Mouse (Mus musculus): ENCODE measurements at regions not wholly inside any gene's neighbourhood (a gene's known extent, or its start where the extent isn't known, plus 50 kb on each side); places are given as distances from the start of the nearest gene placed in this dataset.

- no peak for ATAC-seq (ENCODE audit: insufficient read depth, low FRiP score, low TSS enrichment)
- Histone ChIP-seq H3K9ac (ENCODE audit: low read length) (no peak overlapping the region), H3K9me3 (ENCODE audit: control insufficient read depth, low read length) (no peaks in the 10 kb centered on the region)
Measured at GRCm38 (mm10) chr13:60457277-60457676, 144.5 kb upstream of the Dapk1 start.

GRCm38 (mm10) chr13:60459002-60459401 is 142.7 kb upstream of the Dapk1 start:
- 85% methylated on average over 5 of the region's 5 CpGs for WGBS
- H3K9me3 ChIP-seq (ENCODE audit: control insufficient read depth, low read length): no peaks in the 10 kb centered on the region

More at GRCm38 (mm10) chr13:60457277-60457676, 144.5 kb upstream of the Dapk1 start:
- H3K27ac ChIP-seq (ENCODE audit: low read depth, low read length): no peak overlapping the region
- no peak for DNase-seq (ENCODE audit: low spot score)
- no peaks in the 10 kb centered on the region; the same call in 1 of the 2 replicates for H3K4me1 ChIP-seq (ENCODE audit: control insufficient read depth, insufficient read depth, low read length)
- H3K4me3 ChIP-seq (ENCODE audit: low read depth, low read length): no peak overlapping the region
- H3K4me2 ChIP-seq (ENCODE audit: low read depth): no peak overlapping the region
- no peaks in the 10 kb centered on the region for H3K27me3 ChIP-seq (ENCODE audit: control insufficient read depth, insufficient read depth, low read length)
- 95% methylated on average over 10 of the region's 10 CpGs for WGBS
- no peaks in the 10 kb centered on the region for H3K36me3 ChIP-seq (ENCODE audit: control insufficient read depth, insufficient read depth, low read length)

GRCm38 (mm10) chr13:60466553-60467313 is 135.0 kb upstream of the Dapk1 start:
- H3K4me3 ChIP-seq (ENCODE audit: low read depth, low read length): no peak overlapping the region
- H3K4me2 ChIP-seq (ENCODE audit: low read depth): no peak overlapping the region
- no peak for DNase-seq (ENCODE audit: low spot score)
- no peaks in the 10 kb centered on the region for H3K36me3 ChIP-seq (ENCODE audit: control insufficient read depth, insufficient read depth, low read length)
- no peak overlapping the region for H3K27ac ChIP-seq (ENCODE audit: low read depth, low read length)
- no peaks in the 10 kb centered on the region for H3K27me3 ChIP-seq (ENCODE audit: control insufficient read depth, insufficient read depth, low read length)
- 75% methylated on average over 5 of the region's 5 CpGs for WGBS
- no peaks in the 10 kb centered on the region for H3K4me1 ChIP-seq (ENCODE audit: control insufficient read depth, insufficient read depth, low read length)
- ATAC-seq (ENCODE audit: insufficient read depth, low FRiP score, low TSS enrichment): no peak
- H3K9ac ChIP-seq (ENCODE audit: low read length): no peak overlapping the region
- H3K9me3 ChIP-seq (ENCODE audit: control insufficient read depth, low read length): no peaks in the 10 kb centered on the region

More at GRCm38 (mm10) chr13:60459002-60459401, 142.7 kb upstream of the Dapk1 start:
- Histone ChIP-seq H3K27ac (ENCODE audit: low read depth, low read length) (no peak overlapping the region), H3K36me3 (ENCODE audit: control insufficient read depth, insufficient read depth, low read length) (no peaks in the 10 kb centered on the region), H3K4me1 (ENCODE audit: control insufficient read depth, insufficient read depth, low read length) (no peaks in the 10 kb centered on the region; the same call in 1 of the 2 replicates), H3K4me3 (ENCODE audit: low read depth, low read length) (no peak overlapping the region), H3K4me2 (ENCODE audit: low read depth) (no peak overlapping the region), H3K27me3 (ENCODE audit: control insufficient read depth, insufficient read depth, low read length) (no peaks in the 10 kb centered on the region), H3K9ac (ENCODE audit: low read length) (no peak overlapping the region)
- ATAC-seq (ENCODE audit: insufficient read depth, low FRiP score, low TSS enrichment) (no peak), DNase-seq (ENCODE audit: low spot score) (no peak)

- ATAC-seq (ENCODE audit: insufficient read depth, low FRiP score, low TSS enrichment) (no peak), DNase-seq (ENCODE audit: low spot score) (peak; percentile 44)
- no peak overlapping the region for H3K4me2 ChIP-seq (ENCODE audit: low read depth)
- H3K36me3 ChIP-seq (ENCODE audit: control insufficient read depth, insufficient read depth, low read length): no peaks in the 10 kb centered on the region
- H3K4me1 ChIP-seq (ENCODE audit: control insufficient read depth, insufficient read depth, low read length): no peaks in the 10 kb centered on the region
- H3K9ac ChIP-seq (ENCODE audit: low read length): no peak overlapping the region
- WGBS: 25% methylated on average over 11 of the region's 11 CpGs
- H3K4me3 ChIP-seq (ENCODE audit: low read depth, low read length): no peak overlapping the region
- no peaks in the 10 kb centered on the region for H3K27me3 ChIP-seq (ENCODE audit: control insufficient read depth, insufficient read depth, low read length)
- no peak overlapping the region for H3K27ac ChIP-seq (ENCODE audit: low read depth, low read length)
- no peaks in the 10 kb centered on the region for H3K9me3 ChIP-seq (ENCODE audit: control insufficient read depth, low read length)
Measured at GRCm38 (mm10) chr13:60467821-60468579, 133.7 kb upstream of the Dapk1 start.

- 79% methylated on average over 17 of the region's 17 CpGs for WGBS
- no peak for ATAC-seq (ENCODE audit: insufficient read depth, low FRiP score, low TSS enrichment)
Measured at GRCm38 (mm10) chr13:60470426-60471398, 131.0 kb upstream of the Dapk1 start.

GRCm38 (mm10) chr13:60471602-60472001 is 130.1 kb upstream of the Dapk1 start:
- Histone ChIP-seq H3K4me2 (ENCODE audit: low read depth) (no peak overlapping the region), H3K9ac (ENCODE audit: low read length) (no peak overlapping the region), H3K27ac (ENCODE audit: low read depth, low read length) (no peak overlapping the region), H3K9me3 (ENCODE audit: control insufficient read depth, low read length) (no peaks in the 10 kb centered on the region), H3K4me3 (ENCODE audit: low read depth, low read length) (no peak overlapping the region), H3K27me3 (ENCODE audit: control insufficient read depth, insufficient read depth, low read length) (no peaks in the 10 kb centered on the region), H3K4me1 (ENCODE audit: control insufficient read depth, insufficient read depth, low read length) (no peaks in the 10 kb centered on the region), H3K36me3 (ENCODE audit: control insufficient read depth, insufficient read depth, low read length) (no peaks in the 10 kb centered on the region)
- ATAC-seq (ENCODE audit: insufficient read depth, low FRiP score, low TSS enrichment) (no peak), DNase-seq (ENCODE audit: low spot score) (no peak)
- WGBS: 83% methylated on average over 5 of the region's 5 CpGs

More at GRCm38 (mm10) chr13:60470426-60471398, 131.0 kb upstream of the Dapk1 start:
- H3K4me2 ChIP-seq (ENCODE audit: low read depth): no peak overlapping the region
- no peak overlapping the region for H3K4me3 ChIP-seq (ENCODE audit: low read depth, low read length)
- no peaks in the 10 kb centered on the region for H3K27me3 ChIP-seq (ENCODE audit: control insufficient read depth, insufficient read depth, low read length)
- H3K9me3 ChIP-seq (ENCODE audit: control insufficient read depth, low read length): no peaks in the 10 kb centered on the region
- no peak for DNase-seq (ENCODE audit: low spot score)
- no peaks in the 10 kb centered on the region for H3K36me3 ChIP-seq (ENCODE audit: control insufficient read depth, insufficient read depth, low read length)
- no peaks in the 10 kb centered on the region for H3K4me1 ChIP-seq (ENCODE audit: control insufficient read depth, insufficient read depth, low read length)
- H3K9ac ChIP-seq (ENCODE audit: low read length): no peak overlapping the region
- no peak overlapping the region for H3K27ac ChIP-seq (ENCODE audit: low read depth, low read length)

- H3K36me3 ChIP-seq (ENCODE audit: control insufficient read depth, insufficient read depth, low read length): no peaks in the 10 kb centered on the region
- H3K4me1 ChIP-seq (ENCODE audit: control insufficient read depth, insufficient read depth, low read length): peaks cover 15% of the 10 kb centered on the region
- H3K4me2 ChIP-seq (ENCODE audit: low read depth): no peak overlapping the region
- DNase-seq (ENCODE audit: low spot score) (no peak), ATAC-seq (ENCODE audit: insufficient read depth, low FRiP score, low TSS enrichment) (no peak)
- no peaks in the 10 kb centered on the region for H3K9me3 ChIP-seq (ENCODE audit: control insufficient read depth, low read length)
- H3K27ac ChIP-seq (ENCODE audit: low read depth, low read length): no peak overlapping the region
- no peaks in the 10 kb centered on the region for H3K27me3 ChIP-seq (ENCODE audit: control insufficient read depth, insufficient read depth, low read length)
- no peak overlapping the region for H3K9ac ChIP-seq (ENCODE audit: low read length)
- H3K4me3 ChIP-seq (ENCODE audit: low read depth, low read length): no peak overlapping the region
- WGBS: 91% methylated on average over 2 of the region's 2 CpGs
Measured at GRCm38 (mm10) chr13:60476366-60476765, 125.4 kb upstream of the Dapk1 start.

GRCm38 (mm10) chr13:60478301-60478700 is 123.4 kb upstream of the Dapk1 start:
- Histone ChIP-seq H3K9ac (ENCODE audit: low read length) (no peak overlapping the region), H3K4me1 (ENCODE audit: control insufficient read depth, insufficient read depth, low read length) (peaks cover 15% of the 10 kb centered on the region), H3K4me2 (ENCODE audit: low read depth) (no peak overlapping the region), H3K9me3 (ENCODE audit: control insufficient read depth, low read length) (no peaks in the 10 kb centered on the region), H3K27ac (ENCODE audit: low read depth, low read length) (no peak overlapping the region), H3K27me3 (ENCODE audit: control insufficient read depth, insufficient read depth, low read length) (no peaks in the 10 kb centered on the region), H3K4me3 (ENCODE audit: low read depth, low read length) (no peak overlapping the region), H3K36me3 (ENCODE audit: control insufficient read depth, insufficient read depth, low read length) (no peaks in the 10 kb centered on the region)
- 83% methylated on average over 6 of the region's 6 CpGs for WGBS
- no peak for DNase-seq (ENCODE audit: low spot score)
- no peak for ATAC-seq (ENCODE audit: insufficient read depth, low FRiP score, low TSS enrichment)

Data from neural tube, embryonic 11.5 days (tissue).